In genomic region chr11:80148313-80148712, GRCm38 (mm10) we compare ENCODE assay signal across 11 mouse cellular contexts. TPM values are rescaled to one million over a fixed set of nuclear protein-coding genes. Genes with fewer than 3 reads are reported as not detected.
A peak's percentile ranks its signal among the peaks of the same experiment; 100 is the strongest.
DNase-seq lines count a peak whose midpoint lies in the region; ATAC-seq and TF ChIP-seq lines count a peak whose summit lies in the region.
"Had no signal": no experiment of that assay in that cellular context is flagged by ENCODE, and none has a peak within 500 bp of the region (broad histone marks: within the 10 kb centered on the region; RNA-seq: fewer than 3 reads in every experiment).

No protein-coding gene starts in this region.

- no peaks in the 10 kb centered on the region for H3K36me3 ChIP-seq in liver, adult 2 months (ENCODE audit: control insufficient read depth, insufficient read depth, low read length)
- H3K36me3 ChIP-seq in heart, embryonic 10.5 days, result no peaks in the 10 kb centered on the region
- H3K36me3 ChIP-seq in stomach, postnatal 0 days (ENCODE audit: control insufficient read depth, insufficient read depth, low read length), result no peaks in the 10 kb centered on the region
- H3K36me3 ChIP-seq in neural tube, embryonic 15.5 days, result no peaks in the 10 kb centered on the region
- H3K36me3 ChIP-seq: hindbrain, embryonic 15.5 days; liver, embryonic 15.5 days; neural tube, embryonic 13.5 days had no signal

- 89% methylated on average over 1 of the region's 1 CpGs for WGBS in liver, adult 2 months
- 47% methylated on average over 1 of the region's 1 CpGs for WGBS in heart, embryonic 10.5 days
- WGBS in stomach, postnatal 0 days, result 24% methylated on average over 1 of the region's 1 CpGs
- WGBS in neural tube, embryonic 15.5 days, result 74% methylated on average over 1 of the region's 1 CpGs

- TF ChIP-seq CTCF in liver, adult 2 months (IDR thresholded peaks at IDR 0.05; ENCODE audit: low read depth, low read length), result no peak
- no peak for TF ChIP-seq CTCF in stomach, postnatal 0 days (IDR thresholded peaks at IDR 0.05; ENCODE audit: low read depth)

- no peaks in the 10 kb centered on the region for H3K9me3 ChIP-seq in heart, embryonic 10.5 days
- no peaks in the 10 kb centered on the region for H3K9me3 ChIP-seq in stomach, postnatal 0 days (ENCODE audit: control insufficient read depth, low read length)
- H3K9me3 ChIP-seq in neural tube, embryonic 15.5 days (replicated peaks), result no peaks in the 10 kb centered on the region
- H3K9me3 ChIP-seq: hindbrain, embryonic 15.5 days; liver, embryonic 15.5 days; neural tube, embryonic 13.5 days had no signal

- no peak overlapping the region for H3K4me2 ChIP-seq in stomach, postnatal 0 days (replicated peaks; ENCODE audit: low read depth)
- no peak overlapping the region for H3K4me2 ChIP-seq in neural tube, embryonic 15.5 days
- H3K4me2 ChIP-seq: hindbrain, embryonic 15.5 days; liver, embryonic 15.5 days; neural tube, embryonic 13.5 days had no signal

- TF ChIP-seq POLR2A in liver, adult 2 months (IDR thresholded peaks at IDR 0.05; ENCODE audit: extremely low read depth, insufficient read depth, low read length), result no peak

- H3K79me2 ChIP-seq in liver, adult 2 months (ENCODE audit: control insufficient read depth, insufficient read depth, low read length), result no peaks in the 10 kb centered on the region

- peak; percentile 63; the same call in 1 of the 2 replicates for ATAC-seq in stomach, postnatal 0 days (ENCODE audit: low FRiP score, low TSS enrichment)
- no peak for ATAC-seq in megakaryocyte progenitor cell, adult 5-6 weeks (replicated peaks; ENCODE audit: poor library complexity)
- no peak for ATAC-seq in neural tube, embryonic 15.5 days (ENCODE audit: low FRiP score)

- no peak overlapping the region for H3K4me3 ChIP-seq in liver, adult 2 months (ENCODE audit: insufficient read depth, low read depth, low read length)
- no peak overlapping the region for H3K4me3 ChIP-seq in heart, embryonic 10.5 days
- no peak overlapping the region for H3K4me3 ChIP-seq in stomach, postnatal 0 days (ENCODE audit: low read depth, low read length)
- H3K4me3 ChIP-seq in neural tube, embryonic 15.5 days (replicated peaks), result no peak overlapping the region
- H3K4me3 ChIP-seq: hindbrain, embryonic 15.5 days; liver, embryonic 15.5 days; neural tube, embryonic 13.5 days had no signal

- H3K27me3 ChIP-seq in liver, adult 2 months (ENCODE audit: control insufficient read depth, insufficient read depth, low read length), result no peaks in the 10 kb centered on the region
- H3K27me3 ChIP-seq in heart, embryonic 10.5 days (ENCODE audit: insufficient read depth, poor library complexity, severe bottlenecking), result peaks cover 19% of the 10 kb centered on the region
- no peaks in the 10 kb centered on the region for H3K27me3 ChIP-seq in stomach, postnatal 0 days (ENCODE audit: control insufficient read depth, insufficient read depth, low read length)
- peaks cover 19% of the 10 kb centered on the region for H3K27me3 ChIP-seq in neural tube, embryonic 15.5 days (replicated peaks)
- H3K27me3 ChIP-seq: liver, embryonic 15.5 days had no signal

- H3K9ac ChIP-seq in liver, adult 2 months (ENCODE audit: low read depth, low read length), result no peak overlapping the region
- no peak overlapping the region for H3K9ac ChIP-seq in stomach, postnatal 0 days (ENCODE audit: low read length)
- no peak overlapping the region for H3K9ac ChIP-seq in neural tube, embryonic 15.5 days (replicated peaks)
- H3K9ac ChIP-seq: hindbrain, embryonic 15.5 days; liver, embryonic 15.5 days; neural tube, embryonic 13.5 days had no signal

- no peak for TF ChIP-seq EP300 in stomach, postnatal 0 days (optimal IDR thresholded peaks at IDR 0.05)

- no peak overlapping the region for H3K27ac ChIP-seq in liver, adult 2 months (replicated peaks; ENCODE audit: insufficient read depth, low read depth, low read length)
- H3K27ac ChIP-seq in heart, embryonic 10.5 days, result no peak overlapping the region
- no peak overlapping the region for H3K27ac ChIP-seq in stomach, postnatal 0 days (replicated peaks)
- H3K27ac ChIP-seq in neural tube, embryonic 15.5 days (replicated peaks), result no peak overlapping the region
- H3K27ac ChIP-seq: hindbrain, embryonic 15.5 days; liver, embryonic 15.5 days; neural tube, embryonic 13.5 days had no signal

- H3K4me1 ChIP-seq in liver, adult 2 months (ENCODE audit: control insufficient read depth, insufficient read depth, low read length), result peaks cover 10% of the 10 kb centered on the region
- H3K4me1 ChIP-seq in heart, embryonic 10.5 days, result no peaks in the 10 kb centered on the region
- no peaks in the 10 kb centered on the region for H3K4me1 ChIP-seq in stomach, postnatal 0 days (replicated peaks; ENCODE audit: control insufficient read depth, insufficient read depth)
- H3K4me1 ChIP-seq in neural tube, embryonic 15.5 days, result no peaks in the 10 kb centered on the region
- H3K4me1 ChIP-seq: hindbrain, embryonic 15.5 days; neural tube, embryonic 13.5 days had no signal

- DNase-seq in liver, adult 2 months (ENCODE audit: extremely low read depth, low read depth, low spot score), result peak; percentile 58
- DNase-seq in liver, result no peak
- DNase-seq in heart, embryonic 10.5 days (ENCODE audit: low spot score), result peak; percentile 70
- peak; percentile 15 to 31 for DNase-seq in kidney, postnatal 4 days
- DNase-seq in stomach, postnatal 0 days (ENCODE audit: low spot score), result peak; percentile 19
- DNase-seq: midbrain, embryonic 14.5 days had no signal

RNA-seq across cellular contexts. Expression of gene Adap2, which starts 5.6 kb away (rescaled TPM):
- total RNA-seq in liver, adult 2 months (2014; rRNA removed), result 32.1 and 33.4 TPM in 2 replicates
- polyA plus RNA-seq in liver, adult 2 months (2012; rRNA removed), result 23.6 and 27.3 TPM in 2 replicates
- polyA plus RNA-seq in heart, embryonic 10.5 days (2016; fragmentation: Nextera tagmentation; extraction: Ambion mirVana), result 0.18 and 0.46 TPM in 2 replicates
- polyA plus RNA-seq in stomach, postnatal 0 days (2015; fragmentation: Nextera tagmentation; extraction: Ambion mirVana), result 3.6 and 5.4 TPM in 2 replicates
- total RNA-seq in megakaryocyte progenitor cell, adult 5-6 weeks (2015), result 0.07 and 0.17 TPM in 2 replicates
- total RNA-seq in megakaryocyte progenitor cell, adult 5-6 weeks (2017), result 0.12 and 0.61 TPM in 2 replicates
- 3.4 and 4.1 TPM in 2 replicates for polyA plus RNA-seq in neural tube, embryonic 15.5 days (2015; fragmentation: Nextera tagmentation; extraction: Ambion mirVana)

RNA-seq across cellular contexts. Expression of gene Tefm, which starts 6.3 kb away (rescaled TPM):
- total RNA-seq in liver, adult 2 months (2014; rRNA removed), result 20.5 and 21.6 TPM in 2 replicates
- 5.0 and 5.3 TPM in 2 replicates for polyA plus RNA-seq in liver, adult 2 months (2012; rRNA removed)
- 35.4 and 36.6 TPM in 2 replicates for polyA plus RNA-seq in heart, embryonic 10.5 days (2016; fragmentation: Nextera tagmentation; extraction: Ambion mirVana)
- 18.6 and 20.5 TPM in 2 replicates for polyA plus RNA-seq in stomach, postnatal 0 days (2015; fragmentation: Nextera tagmentation; extraction: Ambion mirVana)
- total RNA-seq in megakaryocyte progenitor cell, adult 5-6 weeks (2015), result 26.8 and 28.9 TPM in 2 replicates
- total RNA-seq in megakaryocyte progenitor cell, adult 5-6 weeks (2017), result 21.1 and 27.3 TPM in 2 replicates
- 21.9 and 26.3 TPM in 2 replicates for polyA plus RNA-seq in neural tube, embryonic 15.5 days (2015; fragmentation: Nextera tagmentation; extraction: Ambion mirVana)

RNA-seq across cellular contexts. Expression of gene Rnf135, which starts 35.3 kb away (rescaled TPM):
- total RNA-seq in liver, adult 2 months (2014; rRNA removed), result 6.1 and 6.6 TPM in 2 replicates
- 9.4 and 11.0 TPM in 2 replicates for polyA plus RNA-seq in liver, adult 2 months (2012; rRNA removed)
- polyA plus RNA-seq in heart, embryonic 10.5 days (2016; fragmentation: Nextera tagmentation; extraction: Ambion mirVana), result 8.8 and 9.4 TPM in 2 replicates
- 7.5 and 8.8 TPM in 2 replicates for polyA plus RNA-seq in stomach, postnatal 0 days (2015; fragmentation: Nextera tagmentation; extraction: Ambion mirVana)
- 4.5 and 7.9 TPM in 2 replicates for total RNA-seq in megakaryocyte progenitor cell, adult 5-6 weeks (2015)
- total RNA-seq in megakaryocyte progenitor cell, adult 5-6 weeks (2017), result 4.8 and 6.5 TPM in 2 replicates
- polyA plus RNA-seq in neural tube, embryonic 15.5 days (2015; fragmentation: Nextera tagmentation; extraction: Ambion mirVana), result 2.9 and 6.2 TPM in 2 replicates

RNA-seq across cellular contexts. Expression of gene Atad5, which starts 59.1 kb away (rescaled TPM):
- total RNA-seq in liver, adult 2 months (2014; rRNA removed), result 1.1 TPM in 2 replicates
- polyA plus RNA-seq in liver, adult 2 months (2012; rRNA removed), result 0.12 and 0.15 TPM in 2 replicates
- 8.4 and 11.0 TPM in 2 replicates for polyA plus RNA-seq in heart, embryonic 10.5 days (2016; fragmentation: Nextera tagmentation; extraction: Ambion mirVana)
- 1.6 and 2.2 TPM in 2 replicates for polyA plus RNA-seq in stomach, postnatal 0 days (2015; fragmentation: Nextera tagmentation; extraction: Ambion mirVana)
- total RNA-seq in megakaryocyte progenitor cell, adult 5-6 weeks (2015), result 37.0 and 42.8 TPM in 2 replicates
- 28.2 and 42.1 TPM in 2 replicates for total RNA-seq in megakaryocyte progenitor cell, adult 5-6 weeks (2017)
- polyA plus RNA-seq in neural tube, embryonic 15.5 days (2015; fragmentation: Nextera tagmentation; extraction: Ambion mirVana), result 3.5 and 6.2 TPM in 2 replicates
